Mouse (Mus musculus): ENCODE results near the gene Sdk2. TPM values are rescaled to one million over a fixed set of nuclear protein-coding genes. Genes with fewer than 3 reads are reported as not detected.

Gene Sdk2
- polyA plus RNA-seq, 1 experiment from 2014 or later = 2.7 TPM

GRCm38 (mm10) chr11:113740100-113740499 is 326.7 kb downstream of the Sdk2 start:
- Histone ChIP-seq H3K27me3 (no peaks in the 10 kb centered on the region), H3K27ac (0 out of 2 replicates have a peak overlapping the region, but pooled peaks have one; percentile 7), H3K9me3 (no peaks in the 10 kb centered on the region), H3K9ac (no peak overlapping the region), H3K4me2 (no peak overlapping the region), H3K4me1 (peaks cover 59% of the 10 kb centered on the region), H3K4me3 (no peak overlapping the region), H3K36me3 (peaks cover 22% of the 10 kb centered on the region)
- 33% methylated on average over 7 of the region's 7 CpGs for WGBS
- ATAC-seq (ENCODE audit: borderline replicate concordance, extremely low read depth, low FRiP score, low TSS enrichment) = no peak; the same call in 1 of the 2 replicates

GRCm38 (mm10) chr11:113739213-113739612 is 327.6 kb downstream of the Sdk2 start:
- no peaks in the 10 kb centered on the region for H3K27me3 ChIP-seq
- ATAC-seq (ENCODE audit: borderline replicate concordance, extremely low read depth, low FRiP score, low TSS enrichment) = no peak
- peaks cover 18% of the 10 kb centered on the region for H3K36me3 ChIP-seq
- H3K27ac ChIP-seq = peak overlapping the region; percentile 16
- peaks cover 68% of the 10 kb centered on the region for H3K4me1 ChIP-seq
- peak overlapping the region; percentile 2; the same call in 1 of the 2 replicates for H3K4me2 ChIP-seq
- WGBS = 39% methylated on average over 8 of the region's 8 CpGs
- H3K9ac ChIP-seq = no peak overlapping the region
- no peaks in the 10 kb centered on the region for H3K9me3 ChIP-seq
- H3K4me3 ChIP-seq = no peak overlapping the region

GRCm38 (mm10) chr11:113737912-113738311 is 328.9 kb downstream of the Sdk2 start:
- Histone ChIP-seq H3K27ac (no peak overlapping the region), H3K9me3 (no peaks in the 10 kb centered on the region), H3K4me2 (no peak overlapping the region), H3K9ac (no peak overlapping the region), H3K27me3 (no peaks in the 10 kb centered on the region), H3K36me3 (peaks cover 10% of the 10 kb centered on the region), H3K4me3 (no peak overlapping the region), H3K4me1 (peaks cover 81% of the 10 kb centered on the region)
- 67% methylated on average over 8 of the region's 8 CpGs for WGBS
- ATAC-seq (ENCODE audit: borderline replicate concordance, extremely low read depth, low FRiP score, low TSS enrichment) = no peak

- Histone ChIP-seq H3K4me1 (peaks cover 85% of the 10 kb centered on the region), H3K9ac (no peak overlapping the region), H3K4me2 (no peak overlapping the region), H3K36me3 (peaks cover 6% of the 10 kb centered on the region; the same call in 1 of the 2 replicates), H3K4me3 (no peak overlapping the region), H3K27me3 (no peaks in the 10 kb centered on the region), H3K27ac (no peak overlapping the region), H3K9me3 (no peaks in the 10 kb centered on the region)
- 43% methylated on average over 3 of the region's 3 CpGs for WGBS
- no peak for ATAC-seq (ENCODE audit: borderline replicate concordance, extremely low read depth, low FRiP score, low TSS enrichment)
These were observed 329.3 kb downstream of the Sdk2 start for GRCm38 (mm10) chr11:113737553-113737854.

- H3K9ac ChIP-seq = no peak overlapping the region
- H3K4me2 ChIP-seq = no peak overlapping the region
- H3K27me3 ChIP-seq = no peaks in the 10 kb centered on the region
- peaks cover 87% of the 10 kb centered on the region for H3K4me1 ChIP-seq
- ATAC-seq (ENCODE audit: borderline replicate concordance, extremely low read depth, low FRiP score, low TSS enrichment) = no peak
- H3K27ac ChIP-seq = no peak overlapping the region
- no peaks in the 10 kb centered on the region for H3K9me3 ChIP-seq
- no peak overlapping the region for H3K4me3 ChIP-seq
- peaks cover 2% of the 10 kb centered on the region; the same call in 1 of the 2 replicates for H3K36me3 ChIP-seq
- WGBS = 65% methylated on average over 11 of the region's 11 CpGs
These were observed 329.8 kb downstream of the Sdk2 start for GRCm38 (mm10) chr11:113736848-113737552.

GRCm38 (mm10) chr11:113735151-113735550 is 331.7 kb downstream of the Sdk2 start:
- H3K27me3 ChIP-seq = no peaks in the 10 kb centered on the region
- WGBS = 52% methylated on average over 6 of the region's 6 CpGs
- H3K27ac ChIP-seq = peak overlapping the region; percentile 78
- H3K9ac ChIP-seq = no peak overlapping the region
- no peaks in the 10 kb centered on the region for H3K9me3 ChIP-seq
- H3K4me1 ChIP-seq = peaks cover 96% of the 10 kb centered on the region
- H3K4me3 ChIP-seq = no peak overlapping the region
- no peak for ATAC-seq (ENCODE audit: borderline replicate concordance, extremely low read depth, low FRiP score, low TSS enrichment)
- no peak overlapping the region for H3K4me2 ChIP-seq
- no peaks in the 10 kb centered on the region for H3K36me3 ChIP-seq

- WGBS = 16% methylated on average over 6 of the region's 6 CpGs
- H3K4me2 ChIP-seq = 0 out of 2 replicates have a peak overlapping the region, but pooled peaks have one; percentile 19
- H3K36me3 ChIP-seq = peaks cover 7% of the 10 kb centered on the region
- peak; percentile 44; the same call in 1 of the 2 replicates for ATAC-seq (ENCODE audit: borderline replicate concordance, extremely low read depth, low FRiP score, low TSS enrichment)
- peaks cover 96% of the 10 kb centered on the region for H3K4me1 ChIP-seq
- no peak overlapping the region for H3K9ac ChIP-seq
- H3K9me3 ChIP-seq = no peaks in the 10 kb centered on the region
- H3K27me3 ChIP-seq = no peaks in the 10 kb centered on the region
- H3K27ac ChIP-seq = peak overlapping the region; percentile 78
- H3K4me3 ChIP-seq = no peak overlapping the region
These were observed 333.0 kb downstream of the Sdk2 start for GRCm38 (mm10) chr11:113733631-113734364.

GRCm38 (mm10) chr11:113731945-113732612 is 334.8 kb downstream of the Sdk2 start:
- no peak overlapping the region for H3K27ac ChIP-seq
- H3K9me3 ChIP-seq = no peaks in the 10 kb centered on the region
- no peaks in the 10 kb centered on the region for H3K27me3 ChIP-seq
- H3K4me3 ChIP-seq = no peak overlapping the region
- WGBS = 84% methylated on average over 10 of the region's 10 CpGs
- H3K4me1 ChIP-seq = peaks cover 96% of the 10 kb centered on the region
- no peak overlapping the region for H3K9ac ChIP-seq
- ATAC-seq (ENCODE audit: borderline replicate concordance, extremely low read depth, low FRiP score, low TSS enrichment) = no peak
- peaks cover 24% of the 10 kb centered on the region for H3K36me3 ChIP-seq
- H3K4me2 ChIP-seq = no peak overlapping the region

GRCm38 (mm10) chr11:113730879-113731278 is 336.0 kb downstream of the Sdk2 start:
- 36% methylated on average over 3 of the region's 3 CpGs for WGBS
- H3K4me3 ChIP-seq = no peak overlapping the region
- no peaks in the 10 kb centered on the region for H3K27me3 ChIP-seq
- H3K36me3 ChIP-seq = peaks cover 32% of the 10 kb centered on the region
- no peaks in the 10 kb centered on the region for H3K9me3 ChIP-seq
- no peak overlapping the region for H3K27ac ChIP-seq
- no peak overlapping the region for H3K9ac ChIP-seq
- H3K4me1 ChIP-seq = peaks cover 94% of the 10 kb centered on the region
- ATAC-seq (ENCODE audit: borderline replicate concordance, extremely low read depth, low FRiP score, low TSS enrichment) = no peak
- H3K4me2 ChIP-seq = no peak overlapping the region

- Histone ChIP-seq H3K9ac (no peak overlapping the region), H3K27ac (peak overlapping the region; percentile 19; the same call in 1 of the 2 replicates), H3K9me3 (no peaks in the 10 kb centered on the region), H3K4me3 (no peak overlapping the region), H3K4me2 (no peak overlapping the region), H3K27me3 (no peaks in the 10 kb centered on the region), H3K4me1 (peaks cover 93% of the 10 kb centered on the region), H3K36me3 (peaks cover 38% of the 10 kb centered on the region)
- 53% methylated on average over 8 of the region's 8 CpGs for WGBS
- no peak for ATAC-seq (ENCODE audit: borderline replicate concordance, extremely low read depth, low FRiP score, low TSS enrichment)
These were observed 336.9 kb downstream of the Sdk2 start for GRCm38 (mm10) chr11:113729917-113730316.

GRCm38 (mm10) chr11:113729239-113729638 is 337.6 kb downstream of the Sdk2 start:
- H3K9me3 ChIP-seq = no peaks in the 10 kb centered on the region
- peaks cover 86% of the 10 kb centered on the region for H3K4me1 ChIP-seq
- no peak overlapping the region for H3K4me2 ChIP-seq
- no peak overlapping the region for H3K9ac ChIP-seq
- H3K36me3 ChIP-seq = peaks cover 40% of the 10 kb centered on the region
- no peak overlapping the region for H3K27ac ChIP-seq
- no peak for ATAC-seq (ENCODE audit: borderline replicate concordance, extremely low read depth, low FRiP score, low TSS enrichment)
- H3K27me3 ChIP-seq = no peaks in the 10 kb centered on the region
- no peak overlapping the region for H3K4me3 ChIP-seq
- 83% methylated on average over 21 of the region's 21 CpGs for WGBS

- H3K27ac ChIP-seq = 0 out of 2 replicates have a peak overlapping the region, but pooled peaks have one; percentile 23
These were observed 338.9 kb downstream of the Sdk2 start for GRCm38 (mm10) chr11:113727992-113728391.

More at GRCm38 (mm10) chr11:113727992-113728391, 338.9 kb downstream of the Sdk2 start:
- no peak overlapping the region for H3K4me3 ChIP-seq
- peaks cover 42% of the 10 kb centered on the region for H3K36me3 ChIP-seq
- no peak overlapping the region for H3K4me2 ChIP-seq
- H3K9me3 ChIP-seq = no peaks in the 10 kb centered on the region
- ATAC-seq (ENCODE audit: borderline replicate concordance, extremely low read depth, low FRiP score, low TSS enrichment) = no peak
- WGBS = 57% methylated on average over 6 of the region's 6 CpGs
- H3K9ac ChIP-seq = no peak overlapping the region; the same call in 1 of the 2 replicates
- H3K27me3 ChIP-seq = no peaks in the 10 kb centered on the region
- H3K4me1 ChIP-seq = peaks cover 73% of the 10 kb centered on the region

Data from lung, embryonic 15.5 days (tissue).